Mouse (Mus musculus): ENCODE results near the gene Fuk.
"Not testable (repeated sequence)": the region's sequence is repeated elsewhere in the genome, so short reads cannot be mapped to it uniquely, and the experiment has no call there.

Fuk gene

DNA sequence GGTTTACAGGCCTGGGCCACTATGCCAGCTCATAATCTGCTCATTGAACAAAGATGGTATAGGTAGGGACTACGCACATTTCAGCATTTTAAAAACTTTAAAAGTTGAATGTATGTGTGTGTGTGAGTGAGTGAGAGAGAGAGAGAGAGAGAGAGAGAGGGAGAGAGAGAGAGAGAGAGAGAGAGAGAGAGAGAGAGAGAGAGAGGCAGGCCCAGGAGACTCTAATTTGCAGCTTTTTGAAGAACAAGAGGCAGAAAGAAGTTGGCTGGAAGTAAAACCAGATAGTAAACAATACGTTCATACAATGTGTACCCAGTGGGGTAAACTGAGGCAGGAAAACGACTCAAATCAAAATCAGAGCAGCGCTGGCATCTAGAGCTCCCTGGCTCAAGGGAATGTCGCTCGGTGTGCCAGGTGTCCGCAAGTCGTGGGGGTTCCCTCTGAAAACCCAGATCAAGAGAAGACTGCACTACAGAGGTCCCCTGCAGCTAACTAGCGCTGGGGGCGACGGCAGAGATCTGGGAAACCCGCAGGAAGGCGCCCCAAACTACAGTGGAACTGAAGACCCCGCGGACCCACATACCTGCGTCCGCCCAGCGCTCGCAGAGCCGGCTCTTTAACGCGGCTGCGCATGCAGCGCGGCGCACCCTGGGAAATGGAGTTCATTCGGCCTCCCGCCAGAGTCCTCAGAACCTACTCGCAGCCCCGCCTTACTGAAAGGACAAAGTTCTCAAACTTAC, at the start of gene Fuk:
Gene Fuk, minus strand, starts transcription at position 650 of the 740 bp plus-strand sequence.
- peak; percentile 59 for DNase-seq (ENCODE audit: low read depth, low spot score)

DNA sequence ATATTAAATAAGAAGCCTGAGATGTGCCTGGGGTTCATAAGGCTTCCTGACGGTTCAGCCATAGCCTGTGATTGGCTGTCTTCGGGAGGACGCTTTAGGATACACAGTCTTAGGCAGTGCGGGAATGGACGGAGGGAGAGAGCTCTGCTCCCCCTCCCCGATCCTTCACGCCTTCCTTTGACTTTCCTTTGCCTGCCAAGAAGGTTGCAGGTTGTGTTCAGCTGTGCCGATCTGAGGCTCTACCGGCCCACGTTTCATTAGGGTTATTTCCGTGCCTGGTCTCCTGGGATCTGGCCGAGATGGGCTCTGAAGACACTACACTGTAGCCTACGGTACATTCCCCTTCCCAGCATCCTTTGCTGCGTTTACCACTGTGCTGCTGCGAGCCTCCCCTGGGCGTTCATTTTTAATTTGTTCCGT, 47.8 kb upstream of the Fuk start:
- DNase-seq (ENCODE audit: low read depth, low spot score) = peak; percentile 64

DNA sequence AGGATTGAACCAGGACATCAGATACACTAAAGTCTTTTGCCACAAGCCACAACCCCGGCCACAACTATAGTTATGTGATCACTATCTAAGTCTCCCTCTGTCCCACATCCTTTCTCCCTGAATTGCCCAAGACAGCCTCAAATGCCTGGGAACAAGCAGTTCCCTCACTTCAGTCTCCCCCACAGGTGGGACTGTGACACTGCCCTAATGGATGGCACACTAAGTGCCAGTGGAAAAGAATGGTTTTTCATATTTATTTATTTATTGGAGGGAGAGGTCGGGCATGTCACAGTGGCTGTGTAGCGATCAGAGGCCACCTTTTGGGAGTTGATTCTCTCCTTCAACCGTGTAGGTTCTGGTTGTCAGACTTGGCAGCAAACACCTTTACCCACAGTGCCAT, 43.4 kb upstream of the Fuk start:
- DNase-seq (ENCODE audit: low read depth, low spot score) = no peak

DNA sequence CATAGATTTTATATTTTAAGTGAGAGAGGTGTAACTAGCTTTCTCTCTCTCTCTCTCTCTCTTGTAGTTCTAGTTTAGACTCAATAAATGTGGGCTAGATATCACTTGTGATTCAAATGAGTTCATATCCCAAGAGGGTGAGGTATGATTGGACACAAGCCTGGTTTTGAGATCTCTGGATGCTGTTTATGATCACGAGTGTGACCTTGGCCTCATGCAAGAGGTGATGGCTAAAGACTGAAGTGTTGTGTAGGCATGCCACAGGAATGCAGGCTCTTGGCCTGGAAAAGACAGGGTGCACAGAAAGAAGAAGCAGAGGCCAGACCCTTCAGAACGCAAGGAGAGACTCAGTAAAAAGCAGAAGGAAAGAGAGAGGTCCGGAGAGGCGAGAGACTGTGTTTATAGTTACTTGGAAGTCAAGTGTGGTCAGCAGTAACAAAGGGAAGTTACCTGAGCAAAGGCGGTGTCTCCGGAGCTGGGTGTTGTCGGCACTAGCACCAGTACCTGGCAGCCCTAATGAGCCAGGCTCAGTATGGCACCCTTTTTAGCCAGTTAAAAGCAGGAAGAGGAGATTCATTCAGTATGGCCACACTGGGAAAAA, 42.1 kb upstream of the Fuk start:
- peak; percentile 70 for DNase-seq (ENCODE audit: low read depth, low spot score)

DNA sequence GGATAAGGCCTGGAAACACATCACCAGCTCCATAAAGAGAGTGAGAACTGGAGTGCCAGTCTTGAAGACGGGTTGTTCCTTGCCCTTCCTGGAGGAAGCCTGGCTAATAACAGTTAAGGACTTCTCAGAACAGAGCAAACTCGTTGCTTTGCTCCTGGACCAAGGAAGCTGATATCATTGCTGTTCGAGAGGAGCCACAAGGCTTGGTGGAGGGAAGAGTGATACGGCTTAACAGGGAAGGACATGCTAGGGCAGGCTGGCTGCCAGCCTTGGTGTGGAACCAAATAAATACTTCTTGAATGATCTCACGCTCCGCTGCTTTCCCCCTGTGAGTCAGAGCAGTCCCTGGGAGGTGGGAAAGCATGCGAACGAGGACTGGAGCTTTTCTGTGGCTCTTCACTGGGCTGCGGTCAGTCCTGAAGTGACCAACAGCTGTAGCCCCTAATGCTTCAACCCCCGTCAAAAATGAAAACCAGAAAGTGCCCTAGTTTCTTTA, 39.2 kb upstream of the Fuk start:
- DNase-seq (ENCODE audit: low read depth, low spot score) = peak; percentile 95

DNA sequence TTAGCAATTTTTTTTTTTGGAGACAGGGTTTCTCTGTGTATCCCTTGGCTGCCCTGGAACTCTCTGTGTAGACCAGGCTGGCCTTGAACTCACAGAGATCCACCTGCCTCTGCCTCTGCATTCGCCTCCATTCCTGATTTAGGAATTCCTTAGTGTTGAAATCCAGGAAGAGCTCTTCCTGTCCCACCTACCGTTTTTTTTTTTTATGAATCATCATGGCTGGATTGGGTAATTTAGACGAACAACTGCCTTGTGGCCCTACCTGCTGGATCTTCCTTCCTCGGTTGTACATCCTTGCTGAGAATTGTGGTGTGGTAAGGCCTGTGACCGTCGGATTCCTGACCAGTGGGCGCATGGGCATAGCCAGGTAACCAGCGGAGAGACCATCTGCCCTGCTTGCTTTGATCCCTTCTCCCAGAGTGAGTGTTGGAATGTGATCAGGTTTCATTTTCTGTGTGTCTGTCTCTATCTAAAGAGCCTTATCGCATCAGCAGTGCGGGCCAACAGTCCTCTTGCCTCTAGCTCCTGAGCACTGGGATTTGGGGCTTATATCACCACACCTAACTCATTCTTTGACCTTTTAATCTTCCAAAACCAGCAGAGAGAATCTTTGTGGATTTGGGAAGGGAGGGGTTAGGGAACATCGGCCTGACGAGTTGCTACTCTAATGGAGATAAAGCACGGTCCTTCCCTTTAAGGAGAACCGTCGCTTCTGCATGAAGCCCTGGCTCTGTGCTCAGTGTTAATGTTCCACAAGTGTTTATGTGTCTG, 38.6 kb upstream of the Fuk start:
- no peak for DNase-seq (ENCODE audit: low read depth, low spot score)

DNA sequence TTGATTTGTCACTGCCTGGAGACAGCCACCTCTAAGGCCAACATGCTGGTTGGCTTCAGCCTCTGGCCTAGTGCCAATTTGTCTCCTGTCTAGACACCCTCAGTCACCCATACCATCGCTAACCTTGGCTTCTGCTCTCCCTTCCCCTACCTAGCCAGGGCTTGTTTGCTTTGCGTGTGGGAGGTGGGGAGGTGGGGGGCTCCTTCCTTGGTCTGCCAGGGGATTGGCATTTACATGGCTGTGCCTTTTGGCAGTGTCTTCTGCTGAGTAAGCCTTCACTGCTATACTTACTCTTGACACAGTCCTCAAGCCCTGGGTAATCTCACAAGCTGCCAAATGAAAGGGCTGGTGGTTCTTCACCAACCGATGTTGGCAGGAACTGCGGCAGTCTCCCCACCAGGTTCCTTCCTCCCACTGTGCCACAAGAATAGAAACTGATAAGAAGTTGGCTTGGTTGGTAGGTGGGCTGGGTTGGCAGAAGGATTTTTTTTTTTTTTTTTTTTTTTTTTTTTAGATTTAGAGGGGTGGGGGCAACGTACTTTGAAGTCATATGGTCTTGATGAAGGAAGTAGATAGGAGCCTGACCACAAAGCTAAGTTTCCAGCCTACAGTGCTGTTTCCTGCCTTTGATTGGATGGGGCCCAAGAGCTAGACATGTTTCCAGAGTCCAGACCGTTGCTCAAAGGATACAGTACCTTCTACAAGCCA, 36.7 kb upstream of the Fuk start:
- peak; percentile 81 for DNase-seq (ENCODE audit: low read depth, low spot score)

DNA sequence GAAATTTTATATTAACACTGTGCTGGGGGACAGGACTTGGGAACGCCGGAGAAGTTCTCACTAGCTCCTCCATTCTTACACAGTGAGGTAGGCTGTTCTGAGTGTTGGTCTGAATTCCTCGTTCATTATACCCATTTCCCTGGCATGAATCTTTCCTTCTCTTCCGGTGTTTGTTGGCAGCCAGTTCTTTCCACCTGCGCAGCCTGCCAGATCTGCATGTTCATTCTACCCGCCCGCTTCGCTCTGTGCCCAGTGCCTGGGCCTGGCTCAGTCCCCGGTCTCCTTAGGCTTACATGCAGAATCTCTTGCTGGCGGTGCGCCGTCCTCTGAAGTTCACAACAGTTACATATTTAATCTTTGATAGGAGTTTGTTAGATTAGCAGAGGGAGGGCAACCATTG, 33.9 kb upstream of the Fuk start:
- DNase-seq (ENCODE audit: low read depth, low spot score) = peak; percentile 70

DNA sequence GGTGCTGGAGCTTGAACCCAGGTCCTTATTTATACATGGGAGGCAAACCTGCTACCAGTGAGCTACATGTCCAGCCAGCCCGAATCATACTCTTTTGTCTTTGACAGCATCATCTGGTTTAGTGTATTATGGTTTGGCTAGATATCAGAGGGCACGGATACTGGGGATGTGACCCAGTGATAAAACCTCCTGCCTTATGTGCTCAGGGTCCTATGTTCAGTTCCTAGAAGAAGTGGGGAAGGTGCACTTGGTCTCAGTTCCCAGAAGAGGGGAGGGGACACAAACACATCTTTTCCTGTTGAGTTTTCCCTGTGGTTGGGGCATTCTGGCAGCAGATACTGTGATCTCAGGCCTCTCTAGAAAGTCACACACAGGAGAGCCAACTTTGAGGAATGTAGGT, 31.0 kb upstream of the Fuk start:
- DNase-seq (ENCODE audit: low read depth, low spot score) = no peak

DNA sequence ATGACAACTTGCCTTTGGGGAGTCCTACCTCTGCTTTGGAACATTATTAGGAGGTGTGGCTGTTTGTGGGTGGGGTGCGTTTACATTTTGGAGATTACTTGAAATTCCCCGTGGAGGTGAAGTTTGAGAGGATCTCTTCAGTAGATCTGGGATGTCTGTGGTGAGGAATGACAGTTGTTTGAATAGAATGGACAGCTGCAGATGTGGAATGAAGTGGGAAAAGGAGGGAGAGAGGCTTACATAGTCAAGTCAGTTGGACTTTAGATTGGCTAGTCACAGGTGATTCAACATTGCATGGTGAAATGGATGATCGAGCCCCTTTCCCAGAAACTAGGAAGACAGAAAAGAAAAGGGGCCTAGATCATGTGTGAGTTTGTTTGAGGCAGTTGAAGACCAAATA, 30.2 kb upstream of the Fuk start:
- DNase-seq (ENCODE audit: low read depth, low spot score) = no peak

DNA sequence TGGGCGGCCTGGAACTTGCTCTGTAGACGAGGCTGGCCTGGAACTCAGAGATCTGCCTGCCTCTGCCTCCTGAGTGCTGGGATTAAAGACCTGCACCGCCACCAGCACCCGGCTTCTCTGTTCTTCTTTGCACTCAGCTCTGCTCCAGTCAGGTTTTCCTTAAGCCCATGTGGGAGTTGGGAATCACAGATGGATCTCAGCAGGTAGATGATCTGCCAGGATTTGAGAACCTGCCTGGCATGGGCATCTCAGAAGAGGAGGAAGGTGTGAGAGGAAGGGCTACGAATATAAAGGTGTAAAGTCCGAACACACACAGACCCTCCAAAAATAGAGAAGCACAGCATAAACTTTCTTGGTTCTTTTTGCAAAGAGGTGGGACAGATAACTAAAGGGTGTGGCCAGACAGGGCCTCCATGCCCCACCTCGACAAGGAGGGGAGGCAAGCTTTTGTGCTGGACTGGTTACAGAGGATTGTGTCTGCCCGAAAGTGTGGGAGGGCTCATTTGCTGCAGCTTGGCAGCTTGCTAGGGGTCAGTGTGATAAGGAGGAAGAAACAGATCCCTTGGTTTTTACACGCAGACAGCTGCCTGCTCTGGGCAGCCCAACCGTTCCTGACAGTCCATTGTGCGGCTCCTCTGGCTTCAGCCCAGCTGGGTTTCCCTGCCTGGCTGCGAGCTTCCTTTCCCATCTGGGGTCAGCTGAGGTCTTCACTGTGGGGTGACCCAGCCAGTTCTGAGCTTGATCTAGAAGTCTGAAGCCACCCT, 29.1 kb upstream of the Fuk start:
- DNase-seq (ENCODE audit: low read depth, low spot score) = peak; percentile 66

DNA sequence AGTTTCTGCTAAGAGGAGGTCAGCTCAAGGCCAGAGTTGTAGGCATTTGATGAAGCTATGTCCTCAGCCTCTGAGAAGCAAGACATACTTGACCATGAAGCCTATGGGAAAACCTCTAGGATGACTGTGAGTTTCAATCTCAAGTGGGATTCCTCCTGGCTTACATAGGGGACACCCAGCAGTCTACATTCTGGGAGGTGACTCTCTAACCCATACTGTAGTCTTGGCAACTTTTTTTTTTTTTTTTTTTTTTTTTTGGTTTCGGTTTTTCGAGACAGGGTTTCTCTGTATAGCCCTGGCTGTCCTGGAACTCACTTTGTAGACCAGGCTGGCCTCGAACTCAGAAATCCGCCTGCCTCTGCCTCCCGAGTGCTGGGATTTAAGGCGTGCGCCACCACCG, 27.4 kb upstream of the Fuk start:
- not testable (repeated sequence) for DNase-seq (ENCODE audit: low read depth, low spot score)

DNA sequence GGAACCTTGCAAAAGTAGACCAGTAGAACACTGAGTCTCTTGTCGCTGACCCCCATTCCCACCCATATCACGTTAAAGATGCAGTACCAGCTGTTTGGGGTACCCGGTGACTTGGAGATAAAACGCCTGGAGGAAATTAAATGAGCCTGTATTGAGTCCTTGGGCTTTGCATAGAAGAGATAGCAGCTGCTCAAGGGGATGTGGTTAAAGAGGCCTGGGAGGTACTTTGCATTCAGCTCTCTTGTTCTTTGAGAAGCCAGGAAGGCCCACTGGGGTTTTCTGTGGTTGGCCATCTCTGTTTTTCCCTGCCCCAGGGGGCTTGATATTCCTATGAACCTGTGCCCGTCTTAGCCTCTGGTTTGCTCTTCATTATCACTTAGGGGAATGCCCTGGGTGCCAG, 26.8 kb upstream of the Fuk start:
- DNase-seq (ENCODE audit: low read depth, low spot score) = no peak

DNA sequence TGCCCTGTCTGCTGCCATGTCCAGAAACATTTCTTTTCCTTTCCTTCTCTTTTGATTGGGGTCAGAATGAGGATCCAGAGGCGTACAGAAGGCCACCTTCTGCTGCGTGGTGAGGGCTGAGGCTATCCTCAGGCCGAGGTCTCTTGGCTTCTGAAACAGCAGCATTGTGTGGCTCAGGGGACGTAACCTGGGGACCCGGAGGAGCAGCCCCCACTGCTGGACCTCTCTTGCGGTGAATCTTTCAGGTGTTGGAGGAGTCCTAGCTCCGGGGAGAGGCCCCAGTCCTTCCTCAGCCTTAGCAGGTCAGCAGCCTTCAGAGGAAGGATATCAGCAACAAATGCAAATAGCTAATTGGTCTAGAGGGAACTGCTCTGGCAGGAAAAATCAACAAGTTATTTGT, 26.1 kb upstream of the Fuk start:
- DNase-seq (ENCODE audit: low read depth, low spot score) = no peak

DNA sequence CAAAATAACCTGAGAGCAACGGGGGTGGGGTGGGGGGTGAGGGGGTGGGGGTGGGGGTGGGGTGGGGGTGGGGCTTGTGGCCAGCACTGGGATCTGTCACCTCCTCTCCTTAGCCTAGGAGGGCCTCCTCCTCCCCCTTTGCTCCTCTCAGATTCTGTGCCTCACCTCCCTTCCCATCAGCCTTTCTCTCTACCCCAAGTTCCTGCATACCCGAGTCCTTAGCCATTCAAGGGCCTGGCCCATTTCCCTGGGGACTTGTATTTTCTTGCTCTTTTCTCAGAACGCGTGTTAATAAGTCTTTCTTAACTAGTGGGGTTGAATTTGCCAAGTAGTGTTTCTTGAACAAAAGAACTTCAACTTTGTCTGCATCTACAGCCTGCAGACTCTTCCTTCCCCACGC, 24.4 kb upstream of the Fuk start:
- DNase-seq (ENCODE audit: low read depth, low spot score) = no peak

DNA sequence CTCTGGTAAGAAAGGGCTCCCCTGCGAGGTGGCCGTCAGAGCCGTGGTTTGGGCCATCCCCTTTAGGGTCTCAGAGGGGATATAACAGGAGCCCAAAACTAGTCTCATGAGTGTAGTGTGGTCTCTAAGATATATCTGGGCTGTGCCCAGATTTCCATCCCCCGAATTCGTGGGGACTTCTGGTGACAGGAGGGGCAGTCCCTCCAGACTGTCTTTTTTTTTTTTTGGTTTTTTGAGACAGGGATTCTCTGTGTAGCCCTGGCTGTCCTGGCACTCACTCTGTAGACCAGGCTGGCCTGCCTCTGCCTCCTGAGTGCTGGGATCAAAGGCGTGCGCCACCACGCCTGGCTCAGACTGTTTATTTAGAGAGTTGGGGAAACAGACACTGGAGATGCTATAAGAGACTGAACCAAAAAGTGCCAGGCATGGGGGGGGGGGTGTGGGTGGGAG, 23.4 kb upstream of the Fuk start:
- DNase-seq (ENCODE audit: low read depth, low spot score) = no peak

DNA sequence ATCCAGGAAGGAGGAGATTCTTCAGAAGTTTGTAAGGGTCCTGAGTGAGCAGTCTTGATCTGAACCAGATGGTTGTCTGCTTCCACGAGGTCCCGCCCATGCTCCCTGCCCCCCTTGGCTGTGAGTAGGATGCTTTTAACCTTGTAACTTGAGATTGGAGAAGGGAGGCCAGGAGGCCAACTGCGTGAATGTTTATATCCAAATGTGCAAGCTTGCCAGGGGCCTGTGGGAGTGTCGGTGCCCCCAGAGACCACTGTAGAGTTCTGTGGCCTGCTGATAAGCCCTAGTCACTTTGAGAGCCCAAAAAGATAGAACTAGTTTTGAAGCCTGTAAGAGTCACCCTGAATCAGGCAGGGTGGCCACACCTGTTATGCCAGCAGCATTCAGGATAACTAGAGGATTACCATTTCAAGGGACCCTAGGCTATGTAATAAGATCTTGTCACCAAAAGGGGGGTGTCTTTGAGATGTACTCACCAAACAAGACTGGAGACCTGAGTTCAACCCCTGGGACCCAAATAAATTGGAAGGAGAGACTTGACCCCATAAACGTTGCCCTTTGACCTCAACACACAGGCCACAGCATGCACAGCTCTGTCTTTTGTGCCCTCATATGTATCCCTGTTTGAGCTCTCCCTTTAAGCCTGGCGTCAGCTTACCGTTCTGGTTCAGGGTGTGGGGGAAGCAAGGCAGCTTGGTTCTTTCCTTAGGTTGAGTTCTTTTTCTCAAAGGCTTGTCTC, 19.4 kb upstream of the Fuk start:
- DNase-seq (ENCODE audit: low read depth, low spot score) = peak; percentile 70

DNA sequence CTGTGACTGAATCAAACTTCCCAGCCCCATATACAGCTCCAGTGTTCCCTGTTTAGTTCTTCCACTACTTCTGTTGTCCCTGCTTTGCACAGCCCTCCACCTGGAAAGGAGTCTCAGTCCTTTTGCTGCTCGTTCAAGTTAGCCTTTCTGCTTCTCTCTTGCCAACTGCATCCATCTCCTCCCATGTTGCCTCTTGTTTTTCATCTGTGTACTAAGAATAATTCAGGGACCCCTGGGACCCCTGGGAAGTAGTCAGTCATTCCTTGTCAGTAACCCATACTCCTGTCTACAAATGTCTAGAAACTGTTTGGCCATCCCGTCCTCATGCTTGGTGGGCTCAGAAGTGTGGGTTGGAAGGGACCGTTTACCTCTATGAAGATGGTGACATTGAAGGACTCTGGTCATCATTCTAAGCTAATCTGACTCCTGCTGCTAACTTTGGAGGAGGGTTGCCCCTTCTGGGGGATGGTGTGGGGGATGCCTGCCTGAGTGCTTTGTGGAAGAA, 18.5 kb upstream of the Fuk start:
- no peak for DNase-seq (ENCODE audit: low read depth, low spot score)

DNA sequence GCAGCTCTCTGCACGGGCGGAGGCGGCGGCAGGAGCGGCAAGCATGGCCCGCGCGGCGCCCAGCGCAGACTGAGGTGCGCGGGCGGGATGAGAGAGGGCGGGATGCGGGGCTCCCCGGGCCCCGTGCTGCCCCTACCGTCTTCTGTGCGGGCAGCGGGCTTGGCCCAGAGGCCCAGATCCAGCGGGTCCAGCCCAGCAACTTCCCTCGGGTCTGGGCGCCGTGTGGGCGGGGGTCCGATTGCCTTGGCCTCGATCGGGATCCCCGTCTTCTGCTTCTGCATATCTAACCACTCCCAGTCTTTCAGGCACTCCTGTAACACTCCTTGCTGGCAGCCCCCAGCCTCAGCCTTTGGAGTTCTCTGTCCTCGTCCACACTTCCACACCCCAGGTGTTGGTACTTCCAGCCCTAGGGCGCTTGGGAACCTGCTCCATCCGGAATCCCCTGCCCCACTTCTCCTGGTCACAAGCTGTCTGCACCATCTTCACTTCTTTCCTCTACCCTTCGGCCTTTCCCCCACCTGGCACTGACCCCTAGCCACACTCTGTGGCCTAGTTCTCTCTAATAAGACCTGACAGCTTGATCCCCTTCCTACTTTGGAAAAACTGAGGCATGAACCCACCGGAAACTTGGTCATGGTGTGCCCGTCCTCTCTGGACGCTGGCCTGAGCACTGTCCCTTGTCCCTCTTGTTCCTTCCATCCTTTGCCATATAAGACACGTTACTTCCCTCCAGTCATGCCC, 17.9 kb upstream of the Fuk start:
- no peak for DNase-seq (ENCODE audit: low read depth, low spot score)
